Mouse (Mus musculus): ENCODE measurements around the gene Cdk14. TPM values are rescaled to one million over a fixed set of nuclear protein-coding genes. Genes with fewer than 3 reads are reported as not detected.

The Cdk14 gene
- polyA plus RNA-seq, 1 experiment, result 83.4 TPM

DNA sequence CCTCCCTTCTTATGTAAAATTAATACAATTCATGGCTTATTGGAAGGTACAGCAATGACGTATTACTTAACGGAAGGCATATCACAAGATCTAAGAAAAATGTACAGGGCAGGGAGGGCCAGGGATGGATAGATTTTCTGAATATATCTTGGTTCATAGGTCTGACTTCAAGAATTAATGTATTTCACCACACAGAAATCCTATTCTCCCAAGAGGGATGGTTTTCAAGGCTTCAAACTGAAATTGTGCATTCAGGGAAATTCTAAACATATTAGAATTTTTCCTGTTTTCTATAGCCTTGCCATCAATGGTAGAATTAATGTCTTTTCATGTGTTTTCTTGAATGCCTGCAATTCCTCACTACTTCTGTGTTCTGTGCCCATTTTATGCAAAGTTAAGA is 593.2 kb downstream of the Cdk14 start:
- TF ChIP-seq CTCF (IDR thresholded peaks at IDR 0.05; ENCODE audit: insufficient read depth, low read depth, low read length), result no peak
- TF ChIP-seq POLR2A (IDR thresholded peaks at IDR 0.05; ENCODE audit: insufficient read depth, low read depth, low read length), result no peak
- no peak overlapping the region for H3K27ac ChIP-seq (ENCODE audit: insufficient read depth, low read depth, low read length)
- no peaks in the 10 kb centered on the region for H3K4me1 ChIP-seq (ENCODE audit: control insufficient read depth, insufficient read depth, low read length)
- 94% methylated on average over 2 of the region's 2 CpGs for WGBS
- H3K4me3 ChIP-seq (ENCODE audit: insufficient read depth, low read depth, low read length), result no peak overlapping the region

DNA sequence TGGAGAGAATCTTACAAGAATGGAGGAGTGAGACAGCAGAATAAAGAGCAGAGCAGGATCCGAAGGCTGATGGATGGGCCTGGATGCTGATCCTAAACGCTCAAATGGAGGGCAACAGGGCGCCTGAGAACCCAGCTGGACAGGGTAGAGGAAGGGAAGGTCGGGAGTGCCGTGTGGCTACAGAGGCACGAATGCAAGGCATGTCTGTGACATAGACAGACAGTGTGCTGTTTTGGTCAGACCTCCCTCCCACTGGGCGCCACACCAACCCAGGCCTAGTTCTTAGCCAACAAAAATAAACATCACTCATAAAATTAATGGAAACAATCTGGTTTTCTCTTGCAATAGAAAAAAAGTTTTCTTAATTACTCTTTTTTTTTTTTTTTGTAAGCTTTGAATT is 594.2 kb downstream of the Cdk14 start:
- 73% methylated on average over 7 of the region's 7 CpGs for WGBS
- Histone ChIP-seq H3K4me1 (ENCODE audit: control insufficient read depth, insufficient read depth, low read length) (peaks cover 4% of the 10 kb centered on the region), H3K4me3 (ENCODE audit: insufficient read depth, low read depth, low read length) (no peak overlapping the region), H3K27ac (ENCODE audit: insufficient read depth, low read depth, low read length) (no peak overlapping the region)
- TF ChIP-seq CTCF (IDR thresholded peaks at IDR 0.05; ENCODE audit: insufficient read depth, low read depth, low read length) (no peak), POLR2A (IDR thresholded peaks at IDR 0.05; ENCODE audit: insufficient read depth, low read depth, low read length) (no peak)

GRCm38 (mm10) chr5:4825076-4825475 is 595.0 kb downstream of the Cdk14 start:
- no peak overlapping the region for H3K27ac ChIP-seq (ENCODE audit: insufficient read depth, low read depth, low read length)
- no peak overlapping the region for H3K4me3 ChIP-seq (ENCODE audit: insufficient read depth, low read depth, low read length)
- H3K4me1 ChIP-seq (ENCODE audit: control insufficient read depth, insufficient read depth, low read length), result peaks cover 6% of the 10 kb centered on the region
- 94% methylated on average over 4 of the region's 4 CpGs for WGBS
- TF ChIP-seq CTCF (IDR thresholded peaks at IDR 0.05; ENCODE audit: insufficient read depth, low read depth, low read length), result no peak
- TF ChIP-seq POLR2A (IDR thresholded peaks at IDR 0.05; ENCODE audit: insufficient read depth, low read depth, low read length), result no peak

- Histone ChIP-seq H3K27ac (ENCODE audit: insufficient read depth, low read depth, low read length) (no peak overlapping the region), H3K4me1 (ENCODE audit: control insufficient read depth, insufficient read depth, low read length) (peaks cover 6% of the 10 kb centered on the region), H3K4me3 (ENCODE audit: insufficient read depth, low read depth, low read length) (no peak overlapping the region)
- no peak for TF ChIP-seq POLR2A (IDR thresholded peaks at IDR 0.05; ENCODE audit: insufficient read depth, low read depth, low read length)
- no peak for TF ChIP-seq CTCF (IDR thresholded peaks at IDR 0.05; ENCODE audit: insufficient read depth, low read depth, low read length)
- WGBS, result 65% methylated on average over 1 of the region's 1 CpGs
These were observed 595.9 kb downstream of the Cdk14 start for GRCm38 (mm10) chr5:4824171-4824570.

- 43% methylated on average over 2 of the region's 2 CpGs for WGBS
- Histone ChIP-seq H3K27ac (ENCODE audit: insufficient read depth, low read depth, low read length) (no peak overlapping the region), H3K4me3 (ENCODE audit: insufficient read depth, low read depth, low read length) (no peak overlapping the region), H3K4me1 (ENCODE audit: control insufficient read depth, insufficient read depth, low read length) (peaks cover 6% of the 10 kb centered on the region)
- TF ChIP-seq POLR2A (IDR thresholded peaks at IDR 0.05; ENCODE audit: insufficient read depth, low read depth, low read length) (no peak), CTCF (IDR thresholded peaks at IDR 0.05; ENCODE audit: insufficient read depth, low read depth, low read length) (no peak)
These were observed 598.1 kb downstream of the Cdk14 start for GRCm38 (mm10) chr5:4822041-4822440.

GRCm38 (mm10) chr5:4821368-4821771 is 598.7 kb downstream of the Cdk14 start:
- H3K27ac ChIP-seq (ENCODE audit: insufficient read depth, low read depth, low read length), result no peak overlapping the region
- 27% methylated on average over 8 of the region's 8 CpGs for WGBS

DNA sequence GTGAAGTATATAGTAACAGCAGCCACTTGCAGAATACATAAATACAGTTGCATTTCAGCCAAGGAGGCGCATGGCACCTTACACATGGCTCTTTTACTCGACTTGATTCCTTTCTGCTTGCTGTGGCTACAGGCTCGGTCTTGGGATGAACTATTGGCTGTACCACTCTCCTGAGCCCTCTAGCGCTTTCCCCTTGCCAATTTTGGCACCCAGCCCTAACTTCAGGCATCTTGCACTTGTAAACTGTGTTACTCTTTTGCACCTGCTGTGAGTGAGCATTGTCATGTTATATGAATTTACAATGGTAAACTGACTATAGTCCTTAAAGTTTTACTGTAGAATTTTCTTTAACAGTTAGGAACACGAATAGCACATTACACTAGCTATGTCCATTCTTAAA is 603.1 kb downstream of the Cdk14 start:
- TF ChIP-seq CTCF (IDR thresholded peaks at IDR 0.05; ENCODE audit: insufficient read depth, low read depth, low read length), result no peak
- TF ChIP-seq POLR2A (IDR thresholded peaks at IDR 0.05; ENCODE audit: insufficient read depth, low read depth, low read length), result no peak

More at GRCm38 (mm10) chr5:4821368-4821771, 598.7 kb downstream of the Cdk14 start:
- peaks cover 6% of the 10 kb centered on the region for H3K4me1 ChIP-seq (ENCODE audit: control insufficient read depth, insufficient read depth, low read length)
- TF ChIP-seq POLR2A (IDR thresholded peaks at IDR 0.05; ENCODE audit: insufficient read depth, low read depth, low read length) (no peak), CTCF (IDR thresholded peaks at IDR 0.05; ENCODE audit: insufficient read depth, low read depth, low read length) (no peak)
- H3K4me3 ChIP-seq (ENCODE audit: insufficient read depth, low read depth, low read length), result no peak overlapping the region

GRCm38 (mm10) chr5:4814465-4815204 is 605.5 kb downstream of the Cdk14 start:
- peaks cover 2% of the 10 kb centered on the region; the same call in 1 of the 2 replicates for H3K4me1 ChIP-seq (ENCODE audit: control insufficient read depth, insufficient read depth, low read length)
- no peak overlapping the region for H3K4me3 ChIP-seq (ENCODE audit: insufficient read depth, low read depth, low read length)
- TF ChIP-seq CTCF (IDR thresholded peaks at IDR 0.05; ENCODE audit: insufficient read depth, low read depth, low read length) (no peak), POLR2A (IDR thresholded peaks at IDR 0.05; ENCODE audit: insufficient read depth, low read depth, low read length) (no peak)
- no peak overlapping the region for H3K27ac ChIP-seq (ENCODE audit: insufficient read depth, low read depth, low read length)
- WGBS, result 87% methylated on average over 7 of the region's 7 CpGs

More for the DNA sequence above, 603.1 kb downstream of the Cdk14 start:
- no peak overlapping the region for H3K27ac ChIP-seq (ENCODE audit: insufficient read depth, low read depth, low read length)
- H3K4me3 ChIP-seq (ENCODE audit: insufficient read depth, low read depth, low read length), result no peak overlapping the region
- WGBS, result 67% methylated on average over 5 of the region's 5 CpGs
- peaks cover 8% of the 10 kb centered on the region for H3K4me1 ChIP-seq (ENCODE audit: control insufficient read depth, insufficient read depth, low read length)

- no peak overlapping the region for H3K4me3 ChIP-seq (ENCODE audit: insufficient read depth, low read depth, low read length)
- no peak overlapping the region for H3K27ac ChIP-seq (ENCODE audit: insufficient read depth, low read depth, low read length)
- WGBS, result 97% methylated on average over 7 of the region's 7 CpGs
- H3K4me1 ChIP-seq (ENCODE audit: control insufficient read depth, insufficient read depth, low read length), result peaks cover 2% of the 10 kb centered on the region; the same call in 1 of the 2 replicates
- TF ChIP-seq POLR2A (IDR thresholded peaks at IDR 0.05; ENCODE audit: insufficient read depth, low read depth, low read length), result no peak
- no peak for TF ChIP-seq CTCF (IDR thresholded peaks at IDR 0.05; ENCODE audit: insufficient read depth, low read depth, low read length)
These were observed 606.8 kb downstream of the Cdk14 start for GRCm38 (mm10) chr5:4813357-4813756.

All from olfactory bulb, adult 2 months (tissue).